Mouse (Mus musculus) stomach, postnatal 0 days (tissue): Measurements from ENCODE around the gene Sox15.

Source experiments
- CTCF ChIP-seq: IDR thresholded peaks from 2 replicates; pipeline ENCODE4 v1.5.1; 2016; ENCODE audit warnings: antibody characterized with exemption, low read depth, mild to moderate bottlenecking, moderate library complexity
- EP300 ChIP-seq: optimal IDR thresholded peaks from 2 replicates; pipeline ENCODE3; 2016; ENCODE audit warnings: antibody characterized with exemption

DNA sequence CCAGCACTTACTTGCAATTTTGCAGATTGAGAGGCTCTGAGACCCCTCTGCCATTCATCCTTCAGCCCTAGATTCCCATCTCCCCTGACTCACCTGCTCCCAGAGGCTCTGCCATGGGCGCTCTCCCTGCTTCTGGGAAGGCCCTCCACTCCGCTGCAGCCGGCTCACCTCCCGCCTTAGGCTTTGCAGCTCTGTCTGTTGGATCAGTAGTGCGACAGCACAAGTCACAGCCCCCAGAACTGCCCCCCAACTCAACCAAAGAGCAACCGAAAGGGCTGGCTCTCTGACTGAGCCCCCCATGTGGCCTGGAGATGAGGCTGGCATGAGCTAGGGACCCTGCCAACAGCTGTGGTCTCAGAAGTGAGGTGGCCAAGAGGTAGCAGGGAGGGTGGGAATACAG, 29.8 kb downstream of the Sox15 start:
- TF ChIP-seq CTCF (no peak), EP300 (no peak)
